Mouse (Mus musculus): Measurements from ENCODE around the gene A630089N07Rik. TPM values are rescaled to one million over a fixed set of nuclear protein-coding genes. Genes with fewer than 3 reads are reported as not detected.
A peak's percentile ranks its signal among the peaks of the same experiment; 100 is the strongest.
"Not testable (repeated sequence)": the region's sequence is repeated elsewhere in the genome, so short reads cannot be mapped to it uniquely, and the experiment has no call there.

Gene A630089N07Rik
- 10.9 and 16.4 TPM in 2 replicates for total RNA-seq (2017)

DNA sequence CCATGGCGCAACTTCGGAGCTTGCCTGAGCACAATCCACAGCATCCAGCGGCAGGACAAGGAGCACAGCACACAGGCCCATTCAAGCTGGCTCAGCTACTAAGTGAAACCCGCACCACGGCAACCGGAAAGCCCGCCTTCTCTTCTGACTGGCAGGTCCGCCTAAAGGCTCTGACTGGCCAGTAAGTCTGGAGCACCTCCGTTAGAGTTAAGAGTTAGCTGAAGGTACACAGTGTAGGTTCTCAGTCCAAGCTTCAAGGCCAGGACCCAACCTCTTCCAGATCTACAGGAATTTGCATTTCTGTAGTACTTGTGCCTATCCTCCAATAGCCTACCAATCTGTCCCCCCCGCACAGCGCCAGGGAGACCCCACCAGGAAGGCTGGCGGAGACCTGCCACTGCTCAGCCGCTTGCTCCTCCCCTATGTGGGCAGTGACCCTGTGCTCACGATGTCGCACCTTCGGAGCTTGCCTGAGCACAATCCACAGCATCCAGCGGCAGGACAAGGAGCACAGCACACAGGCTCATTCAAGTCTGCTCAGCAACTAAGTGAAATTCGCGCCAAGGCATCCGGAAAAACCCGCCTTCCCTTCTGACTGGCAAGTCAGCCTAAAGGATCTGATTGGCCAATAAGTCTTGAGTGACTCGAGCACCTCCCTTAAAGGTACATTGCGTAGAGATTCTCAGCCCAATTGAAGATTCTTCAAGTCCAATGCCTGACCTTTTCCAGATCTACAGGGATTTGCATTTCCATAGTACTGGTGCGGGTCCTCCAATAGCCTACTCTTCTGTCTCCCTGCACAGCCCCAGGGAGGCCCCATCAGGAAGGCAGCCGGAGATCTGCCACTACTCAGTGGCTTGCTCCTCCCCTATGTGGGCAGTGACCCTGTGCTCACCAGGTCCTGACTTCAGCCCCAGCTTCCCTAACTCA lies at the start of gene A630089N07Rik:
A630089N07Rik (minus strand) TSS at position 562 of the 930 bp plus-strand sequence.
- peak; percentile 96 for ATAC-seq (ENCODE audit: extremely low read depth, insufficient number of reproducible peaks, low FRiP score, poor library complexity, severe bottlenecking)

DNA sequence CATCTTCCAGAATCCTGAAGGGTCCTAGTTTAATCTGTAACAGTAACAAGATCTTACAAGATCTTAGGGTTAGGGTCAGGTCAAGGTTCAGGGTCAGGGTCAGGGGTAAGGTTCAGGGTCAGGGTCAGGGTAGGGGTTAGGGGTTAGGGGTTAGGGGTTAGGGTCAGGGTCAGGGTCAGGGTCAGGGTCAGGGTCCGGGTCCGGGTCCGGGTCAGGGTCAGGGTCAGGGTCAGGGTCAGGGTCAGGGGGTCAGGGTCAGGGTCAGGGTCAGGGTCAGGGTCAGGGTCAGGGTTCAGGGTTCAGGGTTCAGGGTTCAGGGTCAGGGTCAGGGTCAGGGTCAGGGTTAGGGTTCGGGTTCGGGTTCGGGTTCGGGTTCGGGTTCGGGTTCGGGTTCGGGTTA lies 24.9 kb upstream of the A630089N07Rik start:
- ATAC-seq (ENCODE audit: extremely low read depth, insufficient number of reproducible peaks, low FRiP score, poor library complexity, severe bottlenecking): no peak

DNA sequence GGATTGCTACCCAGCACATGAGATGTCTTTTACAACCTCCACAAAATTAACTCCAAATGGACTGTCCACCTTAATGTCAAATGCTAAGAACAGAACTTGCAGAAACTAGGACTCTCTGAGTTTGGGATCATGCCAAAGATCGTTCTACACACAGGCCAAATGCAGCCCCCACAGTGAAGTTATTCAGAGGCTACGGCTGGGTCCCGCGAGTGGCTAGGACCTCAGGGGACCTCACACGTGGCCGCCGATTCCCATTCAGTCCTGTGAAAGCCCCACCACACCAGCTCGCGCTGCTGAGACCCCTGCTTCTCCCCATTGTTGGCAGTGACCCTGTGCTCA lies 731 bp downstream of the A630089N07Rik start:
- ATAC-seq (ENCODE audit: extremely low read depth, insufficient number of reproducible peaks, low FRiP score, poor library complexity, severe bottlenecking): not testable (repeated sequence)

DNA sequence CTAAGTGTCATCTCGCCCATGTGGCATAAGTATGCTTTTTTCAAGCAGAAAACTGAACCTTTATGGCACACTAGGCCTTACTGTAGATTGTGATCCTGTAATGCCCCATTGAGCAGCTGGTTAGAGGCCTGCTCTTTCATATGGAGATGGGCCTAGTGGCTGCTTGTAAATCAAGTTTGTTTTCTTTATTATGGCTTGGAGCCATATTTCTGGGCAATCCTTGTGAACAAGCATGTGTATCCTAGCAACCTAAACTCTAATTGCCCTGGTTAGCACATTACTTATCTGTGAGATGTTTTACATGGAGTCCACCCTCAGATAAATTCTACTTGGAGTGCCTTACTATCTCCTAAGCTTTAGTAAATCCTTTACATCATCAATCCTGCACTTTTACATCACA lies 1.1 kb downstream of the A630089N07Rik start:
- not testable (repeated sequence) for ATAC-seq (ENCODE audit: extremely low read depth, insufficient number of reproducible peaks, low FRiP score, poor library complexity, severe bottlenecking)

DNA sequence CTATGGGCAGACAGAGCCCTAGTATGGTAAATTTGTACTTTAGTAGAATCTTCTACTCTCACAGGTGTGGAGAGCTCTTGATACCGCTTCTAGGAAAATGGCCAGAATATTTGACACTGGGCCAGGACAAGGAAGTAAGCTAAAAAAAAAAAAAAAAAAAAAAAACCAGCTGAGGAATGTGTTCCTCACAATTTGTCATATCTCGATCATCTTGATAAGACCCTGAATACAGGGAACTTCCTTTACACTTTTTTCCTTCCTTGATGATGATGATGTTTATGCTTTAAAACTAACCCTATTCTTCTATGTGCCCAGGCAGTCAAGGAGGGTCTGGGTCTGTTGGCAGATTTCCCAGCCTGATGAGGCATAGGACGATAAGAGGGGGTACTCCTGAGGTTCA lies 2.9 kb downstream of the A630089N07Rik start:
- ATAC-seq (ENCODE audit: extremely low read depth, insufficient number of reproducible peaks, low FRiP score, poor library complexity, severe bottlenecking): not testable (repeated sequence)

DNA sequence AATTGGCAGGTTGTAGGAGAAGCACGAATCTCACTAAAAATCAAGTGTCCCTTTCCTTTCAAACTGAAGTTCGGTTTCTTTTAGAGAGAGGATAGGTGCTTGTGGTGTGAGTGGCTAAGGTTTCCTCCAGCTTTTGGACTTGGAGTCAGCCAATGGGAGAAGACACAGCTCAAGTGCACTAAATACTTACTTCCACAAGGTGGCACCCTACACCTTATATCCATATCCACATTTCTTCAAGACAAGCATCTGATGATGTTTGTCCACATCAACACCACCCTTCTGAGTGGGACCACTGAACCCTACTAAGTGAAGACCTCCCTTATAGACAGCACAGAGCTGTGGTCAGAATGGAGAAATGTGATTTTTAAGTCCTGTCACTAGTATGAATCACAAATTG lies 40.6 kb downstream of the A630089N07Rik start:
- ATAC-seq (ENCODE audit: extremely low read depth, insufficient number of reproducible peaks, low FRiP score, poor library complexity, severe bottlenecking): peak; percentile 84

DNA sequence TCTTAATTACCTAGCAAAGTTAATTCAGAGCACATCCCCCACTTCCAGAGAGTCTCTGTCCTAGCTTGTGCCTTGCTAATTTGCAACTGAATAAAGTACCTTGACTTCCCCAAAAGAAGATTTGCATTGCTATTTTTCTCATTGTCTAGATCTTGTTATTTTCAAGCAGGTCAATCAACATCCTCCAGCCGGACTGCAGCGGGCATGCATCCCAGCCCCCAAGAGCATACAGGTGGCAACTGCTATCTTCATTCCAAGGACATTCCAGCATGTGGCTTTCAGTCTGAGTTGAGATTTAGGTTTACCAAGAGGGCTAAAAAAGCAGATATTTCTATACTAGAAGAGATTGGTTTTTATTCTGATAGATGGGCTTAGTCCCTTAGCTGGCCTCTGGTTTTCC lies 47.3 kb downstream of the A630089N07Rik start:
- ATAC-seq (ENCODE audit: extremely low read depth, insufficient number of reproducible peaks, low FRiP score, poor library complexity, severe bottlenecking): not testable (repeated sequence)

DNA sequence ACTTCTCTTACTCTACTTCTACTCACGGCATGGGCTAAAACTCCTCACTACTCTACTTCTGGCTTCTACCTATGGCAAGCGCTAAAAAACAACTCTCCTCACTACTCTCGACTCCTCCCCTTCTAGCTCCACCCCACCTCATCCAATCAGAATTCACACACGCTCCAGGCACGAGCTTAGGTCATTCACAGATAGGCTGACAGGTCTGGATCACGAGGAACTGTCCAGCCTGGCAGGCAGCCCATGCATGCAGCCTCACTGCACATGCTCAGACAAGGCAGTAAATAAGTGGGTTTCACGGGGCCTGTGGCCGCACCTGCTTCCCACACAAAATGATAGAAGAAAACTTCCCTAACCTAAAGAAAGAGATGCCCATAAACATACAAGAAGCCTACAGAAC lies 56.1 kb downstream of the A630089N07Rik start:
- not testable (repeated sequence) for ATAC-seq (ENCODE audit: extremely low read depth, insufficient number of reproducible peaks, low FRiP score, poor library complexity, severe bottlenecking)

DNA sequence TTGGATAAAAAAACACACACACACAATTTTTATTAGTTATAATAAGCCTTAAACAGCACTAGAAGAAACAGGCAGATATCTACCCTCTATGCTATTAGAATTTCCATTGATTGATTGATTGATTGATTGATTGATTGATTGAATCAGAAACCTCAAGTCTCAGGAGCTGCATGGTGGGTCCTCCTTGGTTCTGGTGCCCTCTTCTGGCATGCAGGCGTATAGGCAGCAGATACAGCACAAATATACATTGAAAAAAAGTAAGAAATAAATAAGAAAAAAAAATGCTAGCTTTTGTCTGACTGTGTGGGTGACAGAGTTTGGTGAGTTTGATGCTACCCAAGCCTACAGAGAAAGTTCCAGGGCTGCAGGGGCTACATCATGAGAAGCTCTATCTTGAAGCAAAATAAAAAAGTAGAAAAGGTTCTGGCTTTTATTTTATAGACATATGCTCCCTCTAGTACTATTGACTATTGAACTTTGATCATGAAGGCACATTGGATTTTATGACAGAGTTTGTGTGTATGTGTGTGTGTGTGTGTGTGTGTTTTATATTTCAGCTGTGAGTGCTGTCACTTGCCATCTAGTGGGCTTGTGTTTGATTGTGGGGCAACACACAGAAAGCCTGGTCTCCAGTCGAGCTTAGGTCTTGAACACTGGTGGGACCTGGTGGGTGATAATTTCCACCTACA lies 59.4 kb downstream of the A630089N07Rik start:
- ATAC-seq (ENCODE audit: extremely low read depth, insufficient number of reproducible peaks, low FRiP score, poor library complexity, severe bottlenecking): peak; percentile 76

DNA sequence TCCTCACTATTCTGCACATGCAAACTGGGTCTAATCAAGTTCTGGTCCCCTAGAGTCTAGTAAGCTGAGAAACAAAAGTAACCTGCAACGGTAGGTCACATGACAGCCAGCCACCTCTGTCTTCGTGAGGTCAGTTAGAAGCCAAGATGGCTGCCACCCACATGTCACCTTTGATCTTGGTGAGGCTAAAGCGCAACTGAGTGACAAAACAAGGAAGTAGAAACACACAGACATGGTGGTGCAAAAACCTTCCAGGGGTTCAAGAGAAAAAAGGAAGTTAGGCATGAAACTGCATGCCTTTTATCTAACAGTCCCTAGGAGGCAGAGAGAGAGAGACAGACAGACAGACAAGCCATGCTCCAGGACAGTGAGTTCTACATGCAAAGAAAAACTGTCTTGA lies 60.2 kb downstream of the A630089N07Rik start:
- 0 out of 2 replicates have a peak, but pooled peaks have one; percentile 13 for ATAC-seq (ENCODE audit: extremely low read depth, insufficient number of reproducible peaks, low FRiP score, poor library complexity, severe bottlenecking)

DNA sequence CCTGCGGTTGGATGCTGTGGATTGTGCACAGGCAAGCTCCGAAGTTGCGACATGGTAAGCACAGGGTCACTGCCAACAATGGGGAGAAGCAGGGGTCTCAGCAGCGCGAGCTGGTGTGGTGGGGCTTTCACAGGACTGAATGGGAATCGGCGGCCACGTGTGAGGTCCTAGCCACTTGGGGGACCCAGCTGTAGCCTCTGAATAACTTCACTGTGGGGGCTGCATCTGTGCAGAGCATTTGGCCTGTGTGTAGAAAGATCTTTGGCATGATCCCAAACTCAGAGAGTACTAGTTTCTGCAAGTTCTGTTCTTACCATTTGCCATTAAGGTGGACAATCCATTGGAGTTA lies 84.9 kb downstream of the A630089N07Rik start:
- ATAC-seq (ENCODE audit: extremely low read depth, insufficient number of reproducible peaks, low FRiP score, poor library complexity, severe bottlenecking): not testable (repeated sequence)

DNA sequence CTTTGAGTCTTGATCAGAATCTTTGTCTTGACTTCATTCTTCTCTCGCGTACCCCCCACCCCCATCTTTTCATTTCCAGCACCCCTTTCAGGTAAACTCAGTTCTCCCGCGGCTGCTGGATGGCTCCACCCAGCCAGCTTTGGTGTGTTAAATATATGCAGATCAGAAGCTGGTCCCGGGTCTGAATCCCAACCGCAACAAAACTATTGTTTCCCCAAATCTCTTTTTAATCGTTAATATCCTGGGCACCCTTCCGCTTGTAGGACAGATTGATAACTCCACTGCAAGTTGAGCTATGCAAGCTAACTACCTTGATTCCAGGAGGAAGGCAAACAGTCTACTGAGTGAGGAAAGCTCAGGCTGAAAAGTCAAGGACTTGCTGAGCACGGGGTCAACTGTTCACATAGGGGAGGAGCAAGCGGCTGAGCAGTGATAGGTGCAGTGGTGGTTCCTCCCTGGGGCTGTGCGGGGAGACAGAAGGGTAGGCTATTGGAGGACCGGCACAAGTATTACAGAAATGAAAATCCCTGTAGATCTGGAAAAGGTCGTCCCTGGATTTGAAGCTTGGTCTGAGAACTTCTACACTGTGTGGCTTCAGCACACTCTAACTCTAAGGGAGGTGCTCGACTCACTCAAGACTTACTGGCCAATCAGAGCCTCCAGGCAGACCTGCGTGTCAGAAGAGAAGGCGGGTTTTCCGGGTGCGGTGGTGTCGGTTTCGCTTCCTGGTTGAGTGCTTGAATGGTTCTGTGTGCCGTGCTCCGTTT lies 85.5 kb downstream of the A630089N07Rik start, which contains the start of gene B230307C23Rik:
B230307C23Rik (plus strand) TSS at position 700 of the 767 bp plus-strand sequence.
- ATAC-seq (ENCODE audit: extremely low read depth, insufficient number of reproducible peaks, low FRiP score, poor library complexity, severe bottlenecking): peak; percentile 99

DNA sequence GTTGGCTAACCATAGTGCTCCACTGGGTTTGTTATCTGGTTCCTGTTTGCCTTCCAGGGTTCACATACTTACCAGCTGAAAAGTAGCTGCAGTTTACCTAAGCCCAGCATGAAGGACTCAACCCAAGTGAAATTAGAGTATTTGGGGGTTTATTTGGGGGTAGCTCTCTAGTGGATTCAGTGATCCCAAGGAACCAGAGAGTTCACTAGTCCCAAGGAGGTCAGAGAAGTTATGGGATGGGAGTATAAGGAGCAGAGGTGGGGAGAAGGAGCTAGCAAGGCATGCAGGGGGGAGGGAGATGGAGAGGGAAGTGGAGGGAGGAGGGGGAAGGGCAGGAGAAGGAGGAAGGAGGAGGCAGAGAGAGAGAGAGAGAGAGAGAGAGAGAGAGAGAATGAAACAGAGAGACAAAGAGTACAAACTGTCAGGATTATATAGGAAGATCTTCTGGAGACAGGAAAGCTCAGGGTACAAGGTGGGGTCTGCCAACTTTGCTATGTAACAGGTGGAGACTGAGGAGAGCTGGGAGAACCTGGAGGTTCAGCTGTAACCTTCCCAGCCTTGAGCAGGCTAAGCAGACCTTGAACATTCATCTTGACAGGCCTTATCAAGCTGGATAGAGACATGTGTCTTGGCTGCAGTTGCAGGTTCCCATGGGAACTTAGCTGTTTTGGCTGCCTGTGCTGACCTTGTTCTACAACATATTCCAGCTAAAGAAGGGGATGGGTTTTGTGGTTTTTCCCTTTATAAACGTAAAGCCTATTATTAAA lies 86.2 kb downstream of the A630089N07Rik start:
- ATAC-seq (ENCODE audit: extremely low read depth, insufficient number of reproducible peaks, low FRiP score, poor library complexity, severe bottlenecking): no peak

DNA sequence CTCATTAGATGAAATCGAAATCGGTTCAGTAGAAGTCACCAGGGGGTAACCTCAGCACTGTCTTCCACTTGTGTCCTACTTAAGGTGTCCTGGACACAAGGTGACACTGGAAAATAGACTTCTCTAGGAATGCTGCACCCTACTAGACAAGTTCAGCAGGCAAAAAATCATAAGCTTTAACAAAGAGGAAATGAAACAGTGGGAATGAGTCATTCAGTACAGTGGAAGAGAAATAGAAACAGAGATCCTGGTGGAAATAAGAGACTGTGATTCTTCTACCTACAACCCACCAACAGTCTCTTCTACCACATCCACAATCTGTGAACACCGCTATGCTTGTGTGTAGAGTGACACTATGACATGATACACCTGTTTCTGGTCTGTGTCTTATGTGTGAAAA lies 89.8 kb downstream of the A630089N07Rik start:
- not testable (repeated sequence) for ATAC-seq (ENCODE audit: extremely low read depth, insufficient number of reproducible peaks, low FRiP score, poor library complexity, severe bottlenecking)

DNA sequence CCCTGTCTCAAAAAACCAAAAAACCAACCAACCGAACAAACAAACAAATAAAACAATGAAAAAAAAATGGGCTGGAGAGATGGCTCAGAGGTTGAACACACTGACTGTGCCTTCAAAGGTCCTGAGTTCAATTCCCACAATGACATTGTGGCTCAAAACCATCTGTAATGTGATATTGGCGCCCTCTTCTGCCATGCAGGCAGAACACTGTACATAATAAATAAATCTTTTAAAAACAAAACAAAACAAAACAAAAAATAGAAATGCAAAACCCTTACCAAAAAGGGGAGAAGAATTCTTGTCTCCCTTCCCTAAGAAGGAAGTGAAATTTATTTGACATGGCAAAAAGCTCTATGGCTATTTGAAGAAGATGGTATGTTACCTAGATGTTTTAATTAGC lies 90.7 kb downstream of the A630089N07Rik start:
- ATAC-seq (ENCODE audit: extremely low read depth, insufficient number of reproducible peaks, low FRiP score, poor library complexity, severe bottlenecking): no peak

DNA sequence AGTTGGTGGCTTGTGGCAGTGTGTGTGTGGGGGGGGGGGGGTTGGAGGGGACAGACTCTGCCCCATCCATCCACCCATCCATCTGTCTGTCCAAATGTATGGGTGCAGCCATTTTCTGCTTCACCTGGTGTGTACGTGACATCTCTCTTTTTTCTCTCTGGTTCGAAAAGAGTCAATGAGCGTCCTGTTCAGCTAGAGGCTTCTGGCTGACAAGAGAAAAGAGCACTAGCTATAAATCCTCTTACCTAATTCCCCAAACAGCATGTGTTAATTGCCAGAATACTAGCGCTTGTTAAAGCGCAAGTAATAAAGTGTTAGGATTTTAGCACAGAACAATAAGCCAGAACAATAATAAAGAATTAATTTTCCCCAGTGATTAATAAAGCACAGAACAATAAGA lies 97.7 kb downstream of the A630089N07Rik start:
- no peak for ATAC-seq (ENCODE audit: extremely low read depth, insufficient number of reproducible peaks, low FRiP score, poor library complexity, severe bottlenecking)

DNA sequence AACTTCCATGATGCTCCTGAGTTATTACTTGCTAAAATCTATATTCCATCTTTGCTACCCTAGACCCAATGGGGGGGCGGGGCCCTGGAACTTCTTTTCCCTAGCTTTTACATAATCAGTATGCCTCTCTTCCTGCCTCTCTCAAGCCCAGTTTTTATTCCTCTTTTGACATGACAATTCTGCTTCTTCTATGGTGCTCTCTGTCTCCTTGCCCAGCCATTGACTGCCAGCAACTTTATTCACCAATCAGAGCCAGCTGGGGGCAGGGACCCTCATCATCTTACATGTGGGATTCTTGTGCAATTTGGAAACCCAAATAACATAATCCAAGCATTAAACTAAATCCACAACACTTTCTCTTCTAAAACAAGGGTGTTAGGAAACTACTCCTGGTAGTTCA lies 100.9 kb downstream of the A630089N07Rik start:
- ATAC-seq (ENCODE audit: extremely low read depth, insufficient number of reproducible peaks, low FRiP score, poor library complexity, severe bottlenecking): no peak

DNA sequence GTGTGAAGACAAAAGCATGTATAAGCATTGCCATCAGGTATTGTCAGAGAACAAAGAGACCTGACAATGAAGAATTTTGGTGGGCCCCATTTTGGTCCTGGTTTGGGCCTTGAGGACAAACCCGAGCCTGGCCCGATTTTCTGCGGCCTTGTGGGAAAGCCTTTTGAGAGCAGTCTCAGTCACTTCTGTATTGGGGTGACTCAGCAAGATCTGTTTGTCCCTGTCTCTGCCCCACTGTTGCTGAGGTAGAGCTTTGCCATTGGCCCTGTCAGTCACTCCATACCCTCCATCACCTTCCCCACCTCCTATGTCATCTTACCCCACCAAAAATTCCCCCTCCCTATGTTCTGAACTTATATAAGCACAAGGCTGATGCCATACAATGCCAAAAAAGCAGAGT lies 104.5 kb downstream of the A630089N07Rik start:
- ATAC-seq (ENCODE audit: extremely low read depth, insufficient number of reproducible peaks, low FRiP score, poor library complexity, severe bottlenecking): no peak

DNA sequence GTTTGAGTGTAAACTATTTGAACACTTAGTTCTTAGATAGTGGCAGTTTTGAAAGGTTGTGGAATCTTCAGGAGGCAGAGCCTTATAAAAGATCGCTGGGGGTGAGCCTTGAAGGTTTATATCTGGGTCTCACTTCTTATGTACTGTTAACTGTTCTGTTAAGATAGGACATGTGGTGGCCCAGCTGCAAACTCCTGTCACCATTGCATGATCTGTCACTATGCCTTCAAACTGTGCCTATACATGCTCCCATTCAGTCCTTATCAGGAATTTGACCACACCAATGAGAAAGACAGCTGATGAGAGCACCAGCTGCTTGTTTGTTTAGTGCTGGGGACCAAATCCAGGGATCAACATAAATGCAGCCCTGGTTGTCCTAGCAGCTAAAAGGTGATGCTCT lies 105.0 kb downstream of the A630089N07Rik start:
- no peak for ATAC-seq (ENCODE audit: extremely low read depth, insufficient number of reproducible peaks, low FRiP score, poor library complexity, severe bottlenecking)

Measured in neutrophil, adult 5-6 weeks (primary cell).